Mouse (Mus musculus): ENCODE measurements around the gene Creb3l4. TPM values are rescaled to one million over a fixed set of nuclear protein-coding genes. Genes with fewer than 3 reads are reported as not detected.
A peak's percentile ranks its signal among the peaks of the same experiment; 100 is the strongest.
"Not testable (repeated sequence)": the region's sequence is repeated elsewhere in the genome, so short reads cannot be mapped to it uniquely, and the experiment has no call there.

The Creb3l4 gene
- total and polyA plus RNA-seq, 3 experiments = 0.07 to 0.08 TPM; not detected in 1

DNA sequence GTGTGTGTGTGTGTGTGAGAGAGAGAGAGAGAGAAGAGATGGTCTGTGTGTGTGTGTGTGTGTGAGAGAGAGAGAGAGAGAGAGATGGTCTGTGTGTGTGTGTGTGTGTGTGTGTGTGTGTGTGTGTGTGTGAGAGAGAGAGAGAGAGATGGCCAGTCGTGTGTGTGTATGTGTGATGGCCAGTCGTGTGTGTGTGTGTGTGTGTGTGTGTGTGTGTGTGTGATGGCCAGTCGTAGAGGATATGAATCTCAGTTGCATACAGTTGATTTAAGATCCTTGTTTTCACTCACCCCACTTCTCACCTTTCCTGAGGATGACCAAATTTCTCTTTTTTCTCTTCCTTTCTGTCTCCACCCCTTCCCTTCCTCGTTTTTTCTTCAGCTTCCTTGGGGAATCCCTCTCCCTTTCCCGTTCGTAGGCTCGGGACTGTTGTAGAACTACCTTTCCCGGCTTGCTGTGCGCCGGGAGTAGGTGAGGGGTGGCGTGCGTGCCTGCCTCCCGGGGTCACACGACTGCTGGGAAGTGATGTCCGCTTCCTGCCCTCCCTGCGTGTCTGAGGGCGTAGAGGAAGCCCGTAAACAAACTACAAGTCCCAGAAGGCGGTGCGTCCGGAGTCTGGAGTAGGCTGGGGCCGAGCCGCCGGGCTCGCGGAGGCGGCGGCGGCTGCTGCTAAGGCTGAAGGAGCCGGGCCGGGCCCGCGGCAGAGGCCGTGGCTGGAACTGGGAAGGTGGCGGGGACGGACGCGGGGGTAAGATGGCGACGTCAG, 10.5 kb upstream of the Creb3l4 start, which contains the start of gene Crtc2 (continued):
- TF ChIP-seq USF2 (IDR thresholded peaks at IDR 0.05; ENCODE audit: borderline replicate concordance in 1 of 2, insufficient read depth in 1 of 2, low read depth in 1 of 2, low read length in 2 of 2) = no peak
- TF ChIP-seq ZKSCAN1 (IDR thresholded peaks at IDR 0.05; ENCODE audit: low read depth, low read length) = no peak
- peak; percentile 71 for TF ChIP-seq MXI1 (IDR thresholded peaks at IDR 0.05; ENCODE audit: low read depth, low read length)
- no peak for TF ChIP-seq JUND (IDR thresholded peaks at IDR 0.05; ENCODE audit: low read depth, low read length)
- peak; percentile 81 for TF ChIP-seq USF1 (IDR thresholded peaks at IDR 0.05; ENCODE audit: low read depth, low read length)
- no peak for TF ChIP-seq MEF2A (IDR thresholded peaks at IDR 0.05; ENCODE audit: extremely low read depth, insufficient replicate concordance, low read depth, low read length, poor library complexity, severe bottlenecking)
- TF ChIP-seq KAT2A (conservative IDR thresholded peaks at IDR 0.05; ENCODE audit: low read depth, low read length) = peak; percentile 99
- TF ChIP-seq CTCF (IDR thresholded peaks at IDR 0.05 in 2 of 3, conservative IDR thresholded peaks at IDR 0.05 in 1 of 3; ENCODE audit: control insufficient read depth in 1 of 3, insufficient read depth in 1 of 3, low read depth in 2 of 3, low read length in 3 of 3, poor library complexity in 1 of 3, severe bottlenecking in 1 of 3) = peak in 1 of 3 experiments; percentile 0; a peak in 1 of 6 replicates
- TF ChIP-seq ZMIZ1 (IDR thresholded peaks at IDR 0.05; ENCODE audit: low read depth, low read length) = 0 out of 2 replicates have a peak, but pooled peaks have one; percentile 63
- no peak for TF ChIP-seq ZC3H11A (IDR thresholded peaks at IDR 0.05; ENCODE audit: low read depth, low read length)
- no peak for TF ChIP-seq EP300 (IDR thresholded peaks at IDR 0.05; ENCODE audit: low read depth in 1 of 2, low read length in 2 of 2)
- no peak for TF ChIP-seq SMC3 (IDR thresholded peaks at IDR 0.05; ENCODE audit: low read depth, low read length)
- peak; percentile 60 for TF ChIP-seq MAX (IDR thresholded peaks at IDR 0.05; ENCODE audit: low read length)
- TF ChIP-seq GATA1 (IDR thresholded peaks at IDR 0.05; ENCODE audit: low read depth, low read length) = no peak
- TF ChIP-seq POLR2AphosphoS2 (IDR thresholded peaks at IDR 0.05; ENCODE audit: low read length) = peak; percentile 83
- peak; percentile 65 to 73; a peak in 3 of 4 replicates for TF ChIP-seq POLR2A (IDR thresholded peaks at IDR 0.05; ENCODE audit: control insufficient read depth in 1 of 2, insufficient read depth in 1 of 2, low read depth in 1 of 2, low read length in 2 of 2, poor library complexity in 1 of 2)
- TF ChIP-seq RAD21 (IDR thresholded peaks at IDR 0.05; ENCODE audit: low read depth, low read length) = no peak

DNA sequence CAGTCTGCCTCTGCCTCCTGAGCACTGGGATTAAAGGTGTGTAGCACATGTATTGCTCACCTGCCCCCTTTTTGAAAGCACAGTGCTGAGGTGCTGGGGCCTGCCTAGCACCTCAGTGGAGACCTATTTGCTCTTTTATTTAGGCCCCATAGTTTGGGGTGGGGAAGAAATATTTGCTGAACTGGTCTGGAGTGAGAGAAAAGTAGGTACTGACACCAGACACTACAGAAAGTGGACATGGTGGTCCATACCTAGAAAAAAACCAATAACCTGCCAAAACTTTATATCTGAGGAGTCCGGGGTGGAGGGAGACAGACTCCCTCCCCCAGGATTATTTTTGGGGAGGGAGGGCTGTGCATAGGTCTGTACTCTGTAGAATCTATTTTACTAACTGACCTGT, 9.9 kb upstream of the Creb3l4 start:
- not testable (repeated sequence) for H3K4me1 ChIP-seq (ENCODE audit: control insufficient read depth in 1 of 2, insufficient read depth in 2 of 2, low read length in 2 of 2); H3K9ac ChIP-seq (ENCODE audit: control insufficient read depth, low read depth, low read length, poor library complexity, severe bottlenecking); H3K27ac ChIP-seq (ENCODE audit: control insufficient read depth, low read depth, low read length); H3K27me3 ChIP-seq (ENCODE audit: control insufficient read depth in 1 of 2, insufficient read depth in 2 of 2, low read length in 2 of 2); H3K9me3 ChIP-seq (replicated peaks; ENCODE audit: insufficient read depth, low read length); DNase-seq (ENCODE audit: low read depth, low spot score); H3K36me3 ChIP-seq (ENCODE audit: control insufficient read depth in 1 of 2, insufficient read depth in 2 of 2, low read length in 2 of 2); H3K4me3 ChIP-seq (ENCODE audit: control insufficient read depth in 1 of 2, insufficient read depth in 1 of 2, low read depth in 2 of 2, low read length in 2 of 2)
- peaks cover 27% of the 10 kb centered on the region for H3K79me2 ChIP-seq (ENCODE audit: control insufficient read depth, insufficient read depth, low read length, poor library complexity)

GRCm38 (mm10) chr3:90252659-90253058, 9.3 kb upstream of the Creb3l4 start:
- peaks cover 29% of the 10 kb centered on the region for H3K79me2 ChIP-seq (ENCODE audit: control insufficient read depth, insufficient read depth, low read length, poor library complexity)
- H3K27ac ChIP-seq (ENCODE audit: control insufficient read depth, low read depth, low read length); H3K4me1 ChIP-seq (ENCODE audit: control insufficient read depth in 1 of 2, insufficient read depth in 2 of 2, low read length in 2 of 2); H3K9ac ChIP-seq (ENCODE audit: control insufficient read depth, low read depth, low read length, poor library complexity, severe bottlenecking); H3K27me3 ChIP-seq (ENCODE audit: control insufficient read depth in 1 of 2, insufficient read depth in 2 of 2, low read length in 2 of 2); H3K4me3 ChIP-seq (ENCODE audit: control insufficient read depth in 1 of 2, insufficient read depth in 1 of 2, low read depth in 2 of 2, low read length in 2 of 2); H3K9me3 ChIP-seq (replicated peaks; ENCODE audit: insufficient read depth, low read length); DNase-seq (ENCODE audit: low read depth, low spot score); H3K36me3 ChIP-seq (ENCODE audit: control insufficient read depth in 1 of 2, insufficient read depth in 2 of 2, low read length in 2 of 2): not testable (repeated sequence)

- DNase-seq (ENCODE audit: low read depth, low spot score); H3K36me3 ChIP-seq (ENCODE audit: control insufficient read depth in 1 of 2, insufficient read depth in 2 of 2, low read length in 2 of 2); H3K9ac ChIP-seq (ENCODE audit: control insufficient read depth, low read depth, low read length, poor library complexity, severe bottlenecking); H3K4me1 ChIP-seq (ENCODE audit: control insufficient read depth in 1 of 2, insufficient read depth in 2 of 2, low read length in 2 of 2); H3K27me3 ChIP-seq (ENCODE audit: control insufficient read depth in 1 of 2, insufficient read depth in 2 of 2, low read length in 2 of 2); H3K9me3 ChIP-seq (replicated peaks; ENCODE audit: insufficient read depth, low read length); H3K4me3 ChIP-seq (ENCODE audit: control insufficient read depth in 1 of 2, insufficient read depth in 1 of 2, low read depth in 2 of 2, low read length in 2 of 2); H3K27ac ChIP-seq (ENCODE audit: control insufficient read depth, low read depth, low read length): not testable (repeated sequence)
- peaks cover 27% of the 10 kb centered on the region for H3K79me2 ChIP-seq (ENCODE audit: control insufficient read depth, insufficient read depth, low read length, poor library complexity)
Observed at GRCm38 (mm10) chr3:90251731-90252226, 8.5 kb upstream of the Creb3l4 start.
